Mouse (Mus musculus): Measurements from ENCODE around the gene Rpl36al. TPM values are rescaled to one million over a fixed set of nuclear protein-coding genes. Genes with fewer than 3 reads are reported as not detected.

Gene Rpl36al
- polyA plus RNA-seq, 2 experiments, result 515 to 643 TPM

- H3K27ac ChIP-seq, result peak overlapping the region; percentile 80; the same call in 1 of the 2 replicates
- peaks cover 19% of the 10 kb centered on the region for H3K36me3 ChIP-seq (replicated peaks; ENCODE audit: control insufficient read depth, insufficient read depth, low read depth)
- H3K4me3 ChIP-seq (ENCODE audit: insufficient read depth in 1 of 2, low read depth in 2 of 2, low read length in 2 of 2), result peak overlapping the region; percentile 71 to 81
- 32% methylated on average over 7 of the region's 7 CpGs for WGBS (ENCODE audit: insufficient replicate concordance)
- ATAC-seq (ENCODE audit: insufficient read depth) (no peak), DNase-seq (ENCODE audit: low read depth in 3 of 3, low spot score in 3 of 3) (no peak)
- peak overlapping the region; percentile 86 for H3K4me2 ChIP-seq (ENCODE audit: low read depth)
- H3K27me3 ChIP-seq (ENCODE audit: control insufficient read depth, insufficient read depth, low read length), result no peaks in the 10 kb centered on the region
- peak overlapping the region; percentile 89 for H3K9ac ChIP-seq (replicated peaks)
- peaks cover 13 to 15% of the 10 kb centered on the region in 2 experiments for H3K4me1 ChIP-seq (replicated peaks; ENCODE audit: control insufficient read depth in 2 of 2, insufficient read depth in 2 of 2, low read length in 1 of 2)
- TF ChIP-seq CTCF (IDR thresholded peaks at IDR 0.05; ENCODE audit: low read depth) (no peak), EP300 (IDR thresholded peaks at IDR 0.05; ENCODE audit: low read depth) (no peak)
- no peaks in the 10 kb centered on the region for H3K9me3 ChIP-seq (ENCODE audit: control insufficient read depth, low read length)
These were observed 1.5 kb upstream of the Rpl36al start for GRCm38 (mm10) chr12:69185371-69185770.

GRCm38 (mm10) chr12:69184342-69185295 lies 736 bp upstream of the Rpl36al start:
- peak overlapping the region; percentile 80 for H3K27ac ChIP-seq
- DNase-seq (ENCODE audit: low read depth in 3 of 3, low spot score in 3 of 3) (peak in 1 of 3 experiments; percentile 28), ATAC-seq (ENCODE audit: insufficient read depth) (peak; percentile 56)
- H3K9ac ChIP-seq (replicated peaks), result peak overlapping the region; percentile 89
- H3K27me3 ChIP-seq (ENCODE audit: control insufficient read depth, insufficient read depth, low read length), result no peaks in the 10 kb centered on the region
- TF ChIP-seq CTCF (IDR thresholded peaks at IDR 0.05; ENCODE audit: low read depth), result no peak
- no peak for TF ChIP-seq EP300 (IDR thresholded peaks at IDR 0.05; ENCODE audit: low read depth)
- H3K4me1 ChIP-seq (replicated peaks; ENCODE audit: control insufficient read depth in 2 of 2, insufficient read depth in 2 of 2, low read length in 1 of 2), result peaks cover 13 to 15% of the 10 kb centered on the region in 2 experiments
- no peaks in the 10 kb centered on the region for H3K9me3 ChIP-seq (ENCODE audit: control insufficient read depth, low read length)
- peak overlapping the region; percentile 71 to 81 for H3K4me3 ChIP-seq (ENCODE audit: insufficient read depth in 1 of 2, low read depth in 2 of 2, low read length in 2 of 2)
- H3K4me2 ChIP-seq (ENCODE audit: low read depth), result peak overlapping the region; percentile 86
- under 1% methylated on average over 83 of the region's 86 CpGs for WGBS (ENCODE audit: insufficient replicate concordance)
- H3K36me3 ChIP-seq (replicated peaks; ENCODE audit: control insufficient read depth, insufficient read depth, low read depth), result peaks cover 11% of the 10 kb centered on the region

GRCm38 (mm10) chr12:69181800-69182199 lies 2.1 kb downstream of the Rpl36al start:
- 71% methylated on average over 4 of the region's 4 CpGs for WGBS (ENCODE audit: insufficient replicate concordance)
- no peak overlapping the region for H3K27ac ChIP-seq
- no peaks in the 10 kb centered on the region for H3K9me3 ChIP-seq (ENCODE audit: control insufficient read depth, low read length)
- H3K36me3 ChIP-seq (replicated peaks; ENCODE audit: control insufficient read depth, insufficient read depth, low read depth), result peaks cover 7% of the 10 kb centered on the region
- no peak overlapping the region for H3K4me3 ChIP-seq (ENCODE audit: insufficient read depth in 1 of 2, low read depth in 2 of 2, low read length in 2 of 2)
- peaks cover 8 to 9% of the 10 kb centered on the region in 2 experiments; a peak in 3 of 4 replicates for H3K4me1 ChIP-seq (replicated peaks; ENCODE audit: control insufficient read depth in 2 of 2, insufficient read depth in 2 of 2, low read length in 1 of 2)
- no peak overlapping the region for H3K4me2 ChIP-seq (ENCODE audit: low read depth)
- TF ChIP-seq CTCF (IDR thresholded peaks at IDR 0.05; ENCODE audit: low read depth) (no peak), EP300 (IDR thresholded peaks at IDR 0.05; ENCODE audit: low read depth) (no peak)
- H3K27me3 ChIP-seq (ENCODE audit: control insufficient read depth, insufficient read depth, low read length), result no peaks in the 10 kb centered on the region
- no peak for DNase-seq (ENCODE audit: low read depth in 3 of 3, low spot score in 3 of 3)
- ATAC-seq (ENCODE audit: insufficient read depth), result no peak
- H3K9ac ChIP-seq (replicated peaks), result no peak overlapping the region

- H3K9me3 ChIP-seq (ENCODE audit: control insufficient read depth, low read length), result no peaks in the 10 kb centered on the region
- WGBS (ENCODE audit: insufficient replicate concordance), result 75% methylated on average over 12 of the region's 12 CpGs
- H3K4me3 ChIP-seq (ENCODE audit: insufficient read depth in 1 of 2, low read depth in 2 of 2, low read length in 2 of 2), result no peak overlapping the region
- H3K27me3 ChIP-seq (ENCODE audit: control insufficient read depth, insufficient read depth, low read length), result no peaks in the 10 kb centered on the region
- DNase-seq (ENCODE audit: low read depth in 3 of 3, low spot score in 3 of 3) (no peak), ATAC-seq (ENCODE audit: insufficient read depth) (no peak)
- H3K27ac ChIP-seq, result no peak overlapping the region
- TF ChIP-seq EP300 (IDR thresholded peaks at IDR 0.05; ENCODE audit: low read depth) (no peak), CTCF (IDR thresholded peaks at IDR 0.05; ENCODE audit: low read depth) (no peak)
- H3K4me1 ChIP-seq (replicated peaks; ENCODE audit: control insufficient read depth in 2 of 2, insufficient read depth in 2 of 2, low read length in 1 of 2), result no peaks in the 10 kb centered on the region
- H3K36me3 ChIP-seq (replicated peaks; ENCODE audit: control insufficient read depth, insufficient read depth, low read depth), result peaks cover 29% of the 10 kb centered on the region
- no peak overlapping the region for H3K9ac ChIP-seq (replicated peaks)
- H3K4me2 ChIP-seq (ENCODE audit: low read depth), result no peak overlapping the region
These were observed 4.5 kb downstream of the Rpl36al start for GRCm38 (mm10) chr12:69179371-69179770.

- Histone ChIP-seq H3K36me3 (replicated peaks; ENCODE audit: control insufficient read depth, insufficient read depth, low read depth) (peaks cover 36% of the 10 kb centered on the region), H3K9me3 (ENCODE audit: control insufficient read depth, low read length) (no peaks in the 10 kb centered on the region), H3K27me3 (ENCODE audit: control insufficient read depth, insufficient read depth, low read length) (no peaks in the 10 kb centered on the region), H3K9ac (replicated peaks) (no peak overlapping the region), H3K4me3 (ENCODE audit: insufficient read depth in 1 of 2, low read depth in 2 of 2, low read length in 2 of 2) (no peak overlapping the region), H3K4me1 (replicated peaks; ENCODE audit: control insufficient read depth in 2 of 2, insufficient read depth in 2 of 2, low read length in 1 of 2) (no peaks in the 10 kb centered on the region), H3K4me2 (ENCODE audit: low read depth) (no peak overlapping the region), H3K27ac (no peak overlapping the region)
- DNase-seq (ENCODE audit: low read depth in 3 of 3, low spot score in 3 of 3) (no peak), ATAC-seq (ENCODE audit: insufficient read depth) (no peak)
- no peak for TF ChIP-seq CTCF (IDR thresholded peaks at IDR 0.05; ENCODE audit: low read depth)
- TF ChIP-seq EP300 (IDR thresholded peaks at IDR 0.05; ENCODE audit: low read depth), result no peak
- WGBS (ENCODE audit: insufficient replicate concordance), result 77% methylated on average over 3 of the region's 3 CpGs
These were observed 6.4 kb downstream of the Rpl36al start for GRCm38 (mm10) chr12:69177526-69177925.
